Mouse (Mus musculus): Measurements from ENCODE around the gene Hmgcs1. TPM values are rescaled to one million over a fixed set of nuclear protein-coding genes. Genes with fewer than 3 reads are reported as not detected.

The Hmgcs1 gene
- 119 and 136 TPM in 2 replicates for polyA plus RNA-seq (2014; fragmentation: Nextera tagmentation; extraction: Ambion mirVana)

DNA sequence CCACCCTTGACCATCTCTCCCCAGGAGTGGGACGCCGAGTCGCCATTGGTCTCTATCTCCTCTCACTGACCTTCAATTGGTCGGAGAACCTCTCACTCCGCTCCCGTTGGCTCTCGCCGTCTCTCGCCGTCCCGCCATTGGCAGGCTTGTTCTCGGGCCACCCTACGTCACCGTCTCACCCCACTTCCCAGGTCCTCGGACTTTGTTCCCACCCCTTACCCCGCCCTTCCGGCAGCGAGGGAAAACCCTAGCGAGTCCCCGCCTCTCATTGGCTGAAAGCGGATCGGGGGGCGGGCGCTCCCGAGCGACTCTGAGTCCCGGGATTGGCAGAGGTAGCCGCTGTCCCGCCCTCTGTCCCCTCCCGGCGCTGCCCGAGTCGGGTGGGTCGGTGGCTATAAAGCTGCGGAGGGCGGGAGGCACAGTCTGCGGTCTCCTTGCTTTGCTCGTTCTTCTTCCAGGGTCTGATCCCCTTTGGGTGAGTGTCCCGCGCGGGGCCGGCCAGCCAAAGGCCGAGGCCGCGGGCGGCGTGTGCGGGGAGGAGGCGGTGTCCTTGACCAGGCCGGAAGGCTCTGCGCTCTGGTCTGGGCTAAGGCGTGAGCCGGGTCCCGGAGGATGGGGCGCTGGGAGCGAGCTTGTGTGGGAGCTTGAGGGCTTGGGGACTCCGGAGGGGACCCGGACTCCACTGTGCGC, at the start of gene Hmgcs1:
TSS of gene Hmgcs1 (plus strand) at position 341 of the 690 bp plus-strand sequence.
- WGBS: under 1% methylated on average over 59 of the region's 59 CpGs
- peak within 1 kb of the TSS; percentile 66 for H3K4me3 ChIP-seq (ENCODE audit: low read depth, low read length)
- H3K36me3 ChIP-seq (ENCODE audit: control insufficient read depth, insufficient read depth, low read length): no peaks in the 10 kb centered on the region
- ATAC-seq (replicated peaks; ENCODE audit: low FRiP score) (peak; percentile 99), DNase-seq (ENCODE audit: low spot score) (peak; percentile 99)
- H3K27me3 ChIP-seq (replicated peaks; ENCODE audit: control insufficient read depth, insufficient read depth, low read length): no peaks in the 10 kb centered on the region
- peak within 1 kb of the TSS; percentile 73 for H3K27ac ChIP-seq (ENCODE audit: low read depth, low read length)
- peak within 1 kb of the TSS; percentile 70 for H3K9ac ChIP-seq (ENCODE audit: low read depth, low read length)
- H3K4me2 ChIP-seq: peak within 1 kb of the TSS; percentile 66
- peaks cover 6% of the 10 kb centered on the region for H3K4me1 ChIP-seq (replicated peaks; ENCODE audit: control insufficient read depth, insufficient read depth, low read length)
- H3K9me3 ChIP-seq (ENCODE audit: control insufficient read depth, low read length): no peaks in the 10 kb centered on the region

DNA sequence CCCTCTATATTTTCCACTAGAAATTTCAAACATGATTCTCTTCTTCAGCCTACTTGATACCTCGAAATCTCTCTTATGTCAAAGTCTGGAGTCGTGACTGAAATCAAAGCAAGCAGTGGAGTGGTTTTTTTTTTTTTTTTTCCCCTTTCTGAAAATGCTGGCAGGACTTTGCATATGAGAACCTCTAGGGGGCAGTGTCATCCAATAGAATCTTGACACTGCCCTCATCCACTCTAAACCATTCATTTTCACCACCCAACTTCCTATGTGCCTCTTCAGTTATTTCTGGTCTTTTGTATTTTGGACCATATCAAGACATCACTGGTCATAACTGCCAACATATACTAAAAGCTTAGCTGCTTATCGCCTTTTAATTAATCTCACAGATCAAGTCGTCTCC, 49.7 kb upstream of the Hmgcs1 start:
- H3K4me2 ChIP-seq: no peak overlapping the region
- H3K9ac ChIP-seq (ENCODE audit: low read depth, low read length): no peak overlapping the region
- H3K27me3 ChIP-seq (replicated peaks; ENCODE audit: control insufficient read depth, insufficient read depth, low read length): no peaks in the 10 kb centered on the region
- DNase-seq (ENCODE audit: low spot score) (no peak), ATAC-seq (replicated peaks; ENCODE audit: low FRiP score) (no peak)
- H3K36me3 ChIP-seq (ENCODE audit: control insufficient read depth, insufficient read depth, low read length): no peaks in the 10 kb centered on the region
- H3K27ac ChIP-seq (ENCODE audit: low read depth, low read length): no peak overlapping the region
- 36% methylated on average over 4 of the region's 4 CpGs for WGBS
- no peaks in the 10 kb centered on the region for H3K4me1 ChIP-seq (replicated peaks; ENCODE audit: control insufficient read depth, insufficient read depth, low read length)
- no peak overlapping the region for H3K4me3 ChIP-seq (ENCODE audit: low read depth, low read length)
- no peaks in the 10 kb centered on the region for H3K9me3 ChIP-seq (ENCODE audit: control insufficient read depth, low read length)

DNA sequence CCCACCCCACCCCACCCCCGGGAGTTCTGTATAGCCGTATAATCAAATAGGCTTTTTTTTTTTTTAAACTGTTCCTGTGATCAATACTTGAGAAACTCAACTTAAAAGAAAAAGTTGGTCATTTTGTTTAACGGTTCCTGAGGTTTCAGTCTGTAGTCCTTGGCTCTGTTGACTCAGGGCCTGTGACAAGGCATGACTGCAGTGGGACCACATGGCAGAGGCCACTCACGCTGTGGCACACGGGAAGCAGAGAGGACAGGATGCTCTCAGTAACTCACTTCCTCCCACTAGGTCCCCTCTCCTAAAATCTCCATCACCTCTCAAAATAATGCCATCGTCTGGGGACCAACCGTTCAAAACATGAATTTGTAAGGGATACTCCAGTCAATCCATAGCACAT, 49.0 kb upstream of the Hmgcs1 start:
- DNase-seq (ENCODE audit: low spot score) (no peak), ATAC-seq (replicated peaks; ENCODE audit: low FRiP score) (no peak)
- no peak overlapping the region for H3K9ac ChIP-seq (ENCODE audit: low read depth, low read length)
- no peak overlapping the region for H3K4me2 ChIP-seq
- H3K4me3 ChIP-seq (ENCODE audit: low read depth, low read length): no peak overlapping the region
- H3K4me1 ChIP-seq (replicated peaks; ENCODE audit: control insufficient read depth, insufficient read depth, low read length): no peaks in the 10 kb centered on the region
- WGBS: 71% methylated on average over 7 of the region's 7 CpGs
- H3K27me3 ChIP-seq (replicated peaks; ENCODE audit: control insufficient read depth, insufficient read depth, low read length): no peaks in the 10 kb centered on the region
- no peaks in the 10 kb centered on the region for H3K36me3 ChIP-seq (ENCODE audit: control insufficient read depth, insufficient read depth, low read length)
- no peaks in the 10 kb centered on the region for H3K9me3 ChIP-seq (ENCODE audit: control insufficient read depth, low read length)
- no peak overlapping the region for H3K27ac ChIP-seq (ENCODE audit: low read depth, low read length)

DNA sequence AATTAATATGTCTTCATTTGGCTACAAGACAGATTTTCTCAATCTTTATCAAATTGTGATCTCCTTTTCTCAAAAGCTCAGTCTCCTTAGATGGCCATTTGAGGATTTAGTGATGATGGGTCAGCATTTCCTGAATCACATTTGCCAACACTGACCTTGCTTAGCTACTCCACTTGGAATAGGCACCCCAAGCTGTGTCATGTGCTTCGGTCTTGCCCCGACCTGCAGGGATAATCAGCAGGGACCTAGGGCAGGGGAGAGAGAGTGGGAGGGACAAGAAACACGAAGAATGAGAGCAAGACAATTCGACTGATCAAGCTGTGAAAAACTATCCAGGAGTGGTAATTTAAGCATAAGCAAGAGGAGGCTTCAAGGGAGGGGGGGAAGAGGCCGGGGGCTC, 45.4 kb upstream of the Hmgcs1 start:
- no peak for DNase-seq (ENCODE audit: low spot score)
- 67% methylated on average over 5 of the region's 5 CpGs for WGBS
- Histone ChIP-seq H3K9me3 (ENCODE audit: control insufficient read depth, low read length) (no peaks in the 10 kb centered on the region), H3K4me2 (no peak overlapping the region), H3K27ac (ENCODE audit: low read depth, low read length) (no peak overlapping the region), H3K27me3 (replicated peaks; ENCODE audit: control insufficient read depth, insufficient read depth, low read length) (no peaks in the 10 kb centered on the region), H3K9ac (ENCODE audit: low read depth, low read length) (no peak overlapping the region), H3K4me1 (replicated peaks; ENCODE audit: control insufficient read depth, insufficient read depth, low read length) (no peaks in the 10 kb centered on the region), H3K4me3 (ENCODE audit: low read depth, low read length) (no peak overlapping the region), H3K36me3 (ENCODE audit: control insufficient read depth, insufficient read depth, low read length) (no peaks in the 10 kb centered on the region)
- no peak for ATAC-seq (replicated peaks; ENCODE audit: low FRiP score)

DNA sequence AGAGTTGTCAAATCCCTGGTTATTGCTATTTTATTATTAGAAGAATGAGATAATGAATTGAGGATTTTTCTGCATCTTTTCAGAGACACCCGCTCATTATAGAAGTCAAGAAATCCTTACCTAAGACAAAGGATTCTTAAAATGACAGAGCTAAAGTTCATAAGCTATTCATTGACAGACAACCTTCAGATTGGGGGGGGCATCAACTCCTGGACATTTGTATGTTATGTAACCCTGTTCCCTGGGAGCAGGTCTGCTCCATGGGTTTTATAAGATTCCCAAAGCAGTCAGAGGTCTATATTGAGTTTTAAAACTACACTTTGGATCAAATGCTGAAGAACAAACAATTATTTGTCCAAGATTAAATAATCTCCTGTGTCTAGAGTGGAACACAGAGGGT, 43.7 kb upstream of the Hmgcs1 start:
- no peak overlapping the region for H3K4me3 ChIP-seq (ENCODE audit: low read depth, low read length)
- H3K9ac ChIP-seq (ENCODE audit: low read depth, low read length): no peak overlapping the region
- no peaks in the 10 kb centered on the region for H3K9me3 ChIP-seq (ENCODE audit: control insufficient read depth, low read length)
- DNase-seq (ENCODE audit: low spot score): no peak
- H3K27me3 ChIP-seq (replicated peaks; ENCODE audit: control insufficient read depth, insufficient read depth, low read length): no peaks in the 10 kb centered on the region
- ATAC-seq (replicated peaks; ENCODE audit: low FRiP score): no peak
- H3K27ac ChIP-seq (ENCODE audit: low read depth, low read length): no peak overlapping the region
- H3K4me2 ChIP-seq: no peak overlapping the region
- 97% methylated on average over 1 of the region's 1 CpGs for WGBS
- H3K36me3 ChIP-seq (ENCODE audit: control insufficient read depth, insufficient read depth, low read length): no peaks in the 10 kb centered on the region
- H3K4me1 ChIP-seq (replicated peaks; ENCODE audit: control insufficient read depth, insufficient read depth, low read length): no peaks in the 10 kb centered on the region

DNA sequence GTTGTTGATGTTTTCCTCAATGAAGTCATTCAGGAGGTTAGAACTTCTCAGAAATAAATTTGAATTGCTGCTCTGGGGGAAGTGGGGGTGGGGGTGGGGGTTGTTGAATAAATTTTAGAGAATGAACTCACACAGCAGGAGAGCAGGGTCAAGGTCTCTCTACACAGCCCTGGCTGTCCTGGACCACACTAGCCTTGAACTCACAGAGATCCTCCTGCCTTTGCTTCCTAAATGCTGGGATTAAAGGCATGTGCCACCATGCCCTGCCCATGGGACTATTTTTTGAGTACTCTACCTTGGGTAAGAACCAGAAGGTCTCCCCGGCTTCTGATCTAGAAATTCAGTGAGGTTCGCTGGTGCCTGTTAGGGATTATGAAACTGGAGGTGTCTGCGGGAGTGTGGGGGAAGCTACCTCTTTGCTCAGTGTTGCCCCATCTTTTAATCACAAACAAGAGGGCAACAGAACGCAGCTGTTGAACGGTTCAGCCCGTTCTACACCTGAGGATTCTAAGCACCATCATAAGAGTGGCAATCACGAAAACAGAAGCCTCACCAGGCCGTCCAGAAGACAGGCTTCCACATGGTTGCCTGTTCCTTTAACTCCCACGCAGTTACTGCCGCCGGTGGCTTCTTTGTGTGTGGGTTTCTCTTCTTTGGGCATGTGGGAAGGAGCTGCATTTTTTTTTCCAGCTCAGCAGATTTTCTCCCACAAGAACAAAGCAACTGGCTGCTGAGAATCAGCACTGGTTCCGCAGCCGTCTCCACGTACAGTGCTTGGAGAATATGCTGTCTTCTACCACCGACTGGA, 41.1 kb upstream of the Hmgcs1 start:
- Histone ChIP-seq H3K27ac (ENCODE audit: low read depth, low read length) (no peak overlapping the region), H3K9me3 (ENCODE audit: control insufficient read depth, low read length) (no peaks in the 10 kb centered on the region), H3K4me1 (replicated peaks; ENCODE audit: control insufficient read depth, insufficient read depth, low read length) (no peaks in the 10 kb centered on the region), H3K36me3 (ENCODE audit: control insufficient read depth, insufficient read depth, low read length) (no peaks in the 10 kb centered on the region), H3K27me3 (replicated peaks; ENCODE audit: control insufficient read depth, insufficient read depth, low read length) (no peaks in the 10 kb centered on the region), H3K9ac (ENCODE audit: low read depth, low read length) (no peak overlapping the region), H3K4me3 (ENCODE audit: low read depth, low read length) (no peak overlapping the region), H3K4me2 (no peak overlapping the region)
- ATAC-seq (replicated peaks; ENCODE audit: low FRiP score): no peak
- no peak for DNase-seq (ENCODE audit: low spot score)
- 63% methylated on average over 15 of the region's 15 CpGs for WGBS

DNA sequence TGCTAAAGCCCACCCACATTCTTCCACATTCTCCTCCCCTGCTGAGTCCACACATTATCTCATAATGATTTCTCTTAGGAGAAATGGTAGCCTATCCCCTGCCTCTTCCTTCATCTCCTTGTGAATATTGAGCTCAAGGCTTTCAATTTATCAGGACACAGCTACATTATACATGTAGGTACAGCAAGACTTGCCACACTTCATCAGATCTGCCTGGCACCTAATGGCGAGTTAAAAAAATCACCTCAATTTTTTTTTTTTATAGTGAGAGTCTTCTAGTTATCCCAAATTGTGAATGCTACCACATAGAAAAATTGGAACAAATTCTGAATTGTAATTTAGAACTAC, 40.5 kb upstream of the Hmgcs1 start:
- Histone ChIP-seq H3K27me3 (replicated peaks; ENCODE audit: control insufficient read depth, insufficient read depth, low read length) (no peaks in the 10 kb centered on the region), H3K4me3 (ENCODE audit: low read depth, low read length) (no peak overlapping the region), H3K36me3 (ENCODE audit: control insufficient read depth, insufficient read depth, low read length) (no peaks in the 10 kb centered on the region), H3K27ac (ENCODE audit: low read depth, low read length) (no peak overlapping the region), H3K4me1 (replicated peaks; ENCODE audit: control insufficient read depth, insufficient read depth, low read length) (no peaks in the 10 kb centered on the region), H3K4me2 (no peak overlapping the region), H3K9ac (ENCODE audit: low read depth, low read length) (no peak overlapping the region), H3K9me3 (ENCODE audit: control insufficient read depth, low read length) (no peaks in the 10 kb centered on the region)
- 67% methylated on average over 1 of the region's 1 CpGs for WGBS
- ATAC-seq (replicated peaks; ENCODE audit: low FRiP score) (no peak), DNase-seq (ENCODE audit: low spot score) (no peak)

DNA sequence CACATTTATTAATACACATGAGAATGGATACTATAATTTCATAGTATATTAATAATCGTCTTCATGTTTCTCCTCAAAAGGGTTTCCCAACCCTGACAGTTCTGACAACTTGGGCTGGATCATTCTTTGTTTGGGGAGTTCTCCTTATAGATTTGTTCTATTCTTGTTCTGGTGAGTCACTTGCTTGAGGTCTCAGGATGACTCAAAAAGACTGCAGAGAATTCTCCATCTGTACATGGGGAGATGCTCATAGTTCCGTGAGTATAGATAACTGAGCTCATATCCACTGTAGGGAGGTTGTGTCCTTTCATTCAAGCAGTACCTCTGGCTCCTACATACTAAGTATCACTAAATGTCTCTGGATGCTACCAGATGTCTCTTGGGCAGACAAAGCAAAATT, 35.4 kb upstream of the Hmgcs1 start:
- H3K36me3 ChIP-seq (ENCODE audit: control insufficient read depth, insufficient read depth, low read length): no peaks in the 10 kb centered on the region
- 79% methylated on average over 2 of the region's 2 CpGs for WGBS
- H3K4me1 ChIP-seq (replicated peaks; ENCODE audit: control insufficient read depth, insufficient read depth, low read length): no peaks in the 10 kb centered on the region
- ATAC-seq (replicated peaks; ENCODE audit: low FRiP score): no peak
- no peaks in the 10 kb centered on the region for H3K9me3 ChIP-seq (ENCODE audit: control insufficient read depth, low read length)
- no peaks in the 10 kb centered on the region for H3K27me3 ChIP-seq (replicated peaks; ENCODE audit: control insufficient read depth, insufficient read depth, low read length)
- DNase-seq (ENCODE audit: low spot score): no peak
- no peak overlapping the region for H3K9ac ChIP-seq (ENCODE audit: low read depth, low read length)
- H3K27ac ChIP-seq (ENCODE audit: low read depth, low read length): no peak overlapping the region
- no peak overlapping the region for H3K4me3 ChIP-seq (ENCODE audit: low read depth, low read length)
- no peak overlapping the region for H3K4me2 ChIP-seq

DNA sequence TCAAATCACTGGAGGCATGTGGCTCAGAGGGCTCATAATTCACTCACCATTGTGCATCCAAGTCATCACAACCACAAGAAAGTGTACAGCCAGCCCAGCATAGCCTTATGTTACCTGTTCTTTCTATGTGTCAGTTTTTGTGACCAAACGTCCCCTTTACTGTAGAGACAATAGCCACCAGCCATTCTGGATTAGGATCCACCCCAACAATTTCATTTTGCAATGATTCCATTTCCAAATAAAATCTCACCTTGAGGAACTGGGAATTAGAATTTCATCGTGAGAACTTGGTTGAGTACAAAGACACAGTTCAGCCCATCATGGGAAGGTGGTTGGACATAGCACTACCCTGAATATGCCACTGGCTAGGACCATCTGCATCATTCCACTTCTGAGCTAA, 33.9 kb upstream of the Hmgcs1 start:
- no peak overlapping the region for H3K9ac ChIP-seq (ENCODE audit: low read depth, low read length)
- WGBS: 63% methylated on average over 2 of the region's 2 CpGs
- ATAC-seq (replicated peaks; ENCODE audit: low FRiP score): no peak
- H3K36me3 ChIP-seq (ENCODE audit: control insufficient read depth, insufficient read depth, low read length): no peaks in the 10 kb centered on the region
- H3K4me2 ChIP-seq: no peak overlapping the region
- DNase-seq (ENCODE audit: low spot score): no peak
- H3K4me1 ChIP-seq (replicated peaks; ENCODE audit: control insufficient read depth, insufficient read depth, low read length): no peaks in the 10 kb centered on the region
- H3K27me3 ChIP-seq (replicated peaks; ENCODE audit: control insufficient read depth, insufficient read depth, low read length): no peaks in the 10 kb centered on the region
- H3K9me3 ChIP-seq (ENCODE audit: control insufficient read depth, low read length): no peaks in the 10 kb centered on the region
- no peak overlapping the region for H3K4me3 ChIP-seq (ENCODE audit: low read depth, low read length)
- no peak overlapping the region for H3K27ac ChIP-seq (ENCODE audit: low read depth, low read length)
